Mouse (Mus musculus) splenic B cell, adult 2 months (primary cell): ENCODE data around the gene Acsbg2.
A peak's percentile ranks its signal among the peaks of the same experiment; 100 is the strongest.

Source experiments
- DNase-seq: peaks from one replicate; pipeline ENCODE4 v3.0.0-alpha.2; 2011; ENCODE audit warnings: low read depth, low spot score
- H3K27me3 ChIP-seq: 2 replicates; pipeline ENCODE4 v1.6.1; 2012; ENCODE audit warnings: mild to moderate bottlenecking, low read length, moderate library complexity, mixed read lengths; ENCODE audit not compliant: control insufficient read depth, poor library complexity, insufficient read depth, severe bottlenecking
- H3K36me3 ChIP-seq: 2 replicates; pipeline ENCODE4 v1.6.1; 2012; ENCODE audit warnings: mild to moderate bottlenecking, low read length, moderate library complexity, mixed read lengths; ENCODE audit not compliant: control insufficient read depth, poor library complexity, insufficient read depth, severe bottlenecking

The Acsbg2 gene

DNA sequence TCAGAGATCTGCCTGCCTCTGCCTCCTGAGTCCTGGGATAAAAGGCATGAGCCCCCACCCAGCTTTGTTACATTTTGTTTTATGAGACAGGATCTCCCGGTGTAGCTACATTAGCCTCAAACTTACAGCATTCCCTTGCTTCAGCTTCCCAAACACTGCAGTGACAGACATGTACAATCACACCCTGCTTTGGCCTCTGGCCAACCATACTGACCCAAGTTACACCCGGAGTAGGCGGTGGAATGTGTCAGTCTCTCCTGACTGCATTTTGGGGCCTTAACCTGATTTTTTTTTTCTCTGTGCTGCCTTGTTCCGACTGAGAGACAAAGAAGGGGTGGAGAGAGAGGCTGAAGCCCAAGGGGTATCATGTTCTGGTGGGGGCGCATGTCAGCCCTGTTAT, 10.1 kb upstream of the Acsbg2 start:
- no peaks in the 10 kb centered on the region for H3K36me3 ChIP-seq
- H3K27me3 ChIP-seq = no peaks in the 10 kb centered on the region
- DNase-seq = no peak

DNA sequence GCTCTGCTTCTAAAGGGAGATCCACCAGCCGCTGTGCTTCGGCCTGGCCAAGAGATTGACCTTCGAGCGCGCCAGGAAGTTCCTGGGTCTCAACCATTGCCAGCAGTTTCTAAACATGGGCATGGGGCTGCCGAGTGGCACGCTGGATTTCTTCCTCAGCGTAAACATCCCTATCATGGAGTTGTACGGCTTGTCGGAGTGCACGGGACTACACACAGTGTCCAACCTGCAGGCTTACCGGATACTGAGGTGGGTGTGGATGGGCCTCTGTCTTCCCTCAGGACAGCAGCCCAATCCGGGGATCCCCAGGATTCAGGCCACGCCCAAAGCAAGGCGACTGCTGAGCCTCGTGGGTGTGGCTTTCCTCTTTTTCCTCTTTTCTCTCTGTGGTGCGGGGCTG, 9.4 kb upstream of the Acsbg2 start:
- DNase-seq = peak; percentile 8
- Histone ChIP-seq H3K36me3 (no peaks in the 10 kb centered on the region), H3K27me3 (no peaks in the 10 kb centered on the region)

DNA sequence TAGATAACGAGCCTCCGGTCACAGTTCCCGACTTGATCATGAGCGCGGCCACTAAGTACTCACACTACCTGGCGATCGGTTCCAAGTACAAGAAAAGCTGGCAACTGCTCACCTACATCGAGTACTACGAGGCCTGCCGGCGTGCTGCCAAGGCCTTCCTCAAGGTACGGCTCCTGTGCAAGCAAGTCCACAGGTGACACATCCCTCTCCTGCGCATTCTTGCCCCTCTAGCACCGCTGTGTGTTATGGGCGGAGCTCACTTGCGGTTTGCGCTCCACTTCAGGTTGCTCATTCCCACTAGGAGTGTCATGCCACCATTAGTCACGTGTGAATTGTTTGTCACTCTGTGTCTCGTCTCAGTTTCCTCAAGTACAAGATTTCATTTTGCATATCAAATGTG, 3.2 kb upstream of the Acsbg2 start:
- no peaks in the 10 kb centered on the region for H3K36me3 ChIP-seq
- DNase-seq = no peak
- no peaks in the 10 kb centered on the region for H3K27me3 ChIP-seq

DNA sequence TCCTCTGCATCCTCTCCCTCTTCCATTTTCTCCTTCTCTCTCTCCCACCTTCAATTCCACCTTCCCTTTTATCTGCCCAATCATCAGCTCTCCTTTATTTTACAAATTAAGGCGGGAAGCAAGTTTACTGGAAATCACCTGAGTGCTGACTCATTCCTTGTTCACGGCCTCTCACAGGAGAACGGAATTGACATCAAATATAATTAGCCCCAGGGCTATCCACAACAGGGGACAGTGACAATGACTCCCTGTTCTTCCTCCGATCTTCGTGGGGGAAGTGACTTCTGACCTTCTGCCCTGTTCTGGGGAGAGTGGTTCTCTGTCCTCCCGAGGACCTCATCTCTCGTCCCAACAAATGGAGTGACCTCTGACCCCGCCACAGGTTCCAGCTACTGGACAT, 2.7 kb upstream of the Acsbg2 start:
- Histone ChIP-seq H3K27me3 (no peaks in the 10 kb centered on the region), H3K36me3 (no peaks in the 10 kb centered on the region)
- DNase-seq = no peak

DNA sequence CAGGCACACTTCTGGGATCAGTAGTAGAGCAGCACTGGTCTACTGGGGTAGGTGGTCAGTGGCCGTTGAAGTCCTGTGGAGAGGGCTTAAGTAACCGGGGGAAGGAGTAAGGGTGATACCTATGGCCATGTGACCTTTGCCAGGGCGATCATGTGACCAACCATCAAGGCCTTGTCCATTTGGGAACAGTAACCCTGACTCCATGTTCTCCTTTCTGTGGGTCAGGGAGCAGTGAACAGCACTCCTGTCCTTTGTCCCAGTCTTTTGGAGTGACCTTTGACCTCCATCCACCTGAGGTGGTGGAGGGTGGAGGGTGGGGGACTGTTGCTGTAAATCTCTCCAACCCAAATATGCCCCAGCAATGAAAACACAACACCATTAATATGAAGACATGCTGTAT, 2.2 kb upstream of the Acsbg2 start:
- no peak for DNase-seq
- no peaks in the 10 kb centered on the region for H3K27me3 ChIP-seq

DNA sequence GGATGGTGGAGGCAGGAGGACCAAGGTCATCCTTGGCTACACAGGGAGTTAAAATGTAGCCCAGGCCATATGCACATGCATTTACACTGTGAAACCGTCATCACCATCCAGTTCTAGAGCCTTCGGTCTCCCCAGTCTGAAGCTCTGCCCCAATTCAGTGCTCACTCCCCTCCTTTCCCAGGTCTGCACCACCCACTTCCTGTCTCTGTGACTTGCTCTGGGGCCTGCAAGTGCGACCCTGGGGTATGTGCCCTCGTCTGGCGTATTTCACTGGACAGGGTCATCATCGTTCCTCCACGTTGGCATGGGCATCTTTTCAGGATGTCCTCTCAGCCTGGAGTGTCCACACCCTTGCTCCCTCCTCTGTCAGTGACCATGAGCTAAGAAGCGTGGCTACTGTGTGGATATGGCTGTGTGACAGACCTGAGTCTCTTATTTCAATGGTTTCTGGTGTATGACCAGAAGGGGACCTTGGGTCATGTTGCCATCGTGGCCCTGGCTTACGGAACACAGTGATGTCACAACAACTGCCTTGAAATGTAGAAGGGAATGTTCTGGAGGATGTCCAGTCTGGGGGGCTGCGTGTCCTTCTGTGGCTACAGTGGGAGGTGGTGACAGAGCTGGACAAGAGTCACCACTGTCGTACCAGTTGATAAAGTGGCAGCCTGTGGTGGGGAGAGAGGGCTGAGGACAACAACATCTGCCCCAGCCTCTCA, 847 bp upstream of the Acsbg2 start, which contains the start of gene 1700061G19Rik:
TSS of gene 1700061G19Rik (plus strand) at position 542 of the 716 bp plus-strand sequence.
- Histone ChIP-seq H3K36me3 (no peaks in the 10 kb centered on the region), H3K27me3 (no peaks in the 10 kb centered on the region)
- no peak for DNase-seq

More for the DNA sequence above, 2.2 kb upstream of the Acsbg2 start:
- no peaks in the 10 kb centered on the region for H3K36me3 ChIP-seq

DNA sequence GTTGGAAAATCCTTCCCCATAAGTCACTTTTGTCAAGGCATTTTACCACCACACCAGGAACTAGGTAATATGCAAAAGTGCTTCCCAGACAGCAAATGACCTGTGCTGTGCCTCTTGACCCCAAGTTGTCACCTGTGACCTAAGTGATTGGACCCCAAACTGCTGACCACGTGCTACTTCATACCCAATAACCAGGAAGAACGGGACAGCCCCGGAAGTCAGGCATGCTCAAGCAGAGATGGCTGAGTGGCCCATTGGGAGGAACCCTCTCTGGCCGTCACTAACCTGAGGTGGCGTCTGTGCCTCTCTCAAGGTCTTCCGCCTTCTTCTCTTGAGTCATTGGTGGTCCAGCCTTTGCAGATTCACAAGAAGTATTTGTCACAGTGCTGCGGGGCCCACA, 1.7 kb downstream of the Acsbg2 start:
- Histone ChIP-seq H3K27me3 (no peaks in the 10 kb centered on the region), H3K36me3 (no peaks in the 10 kb centered on the region)
- DNase-seq = no peak

DNA sequence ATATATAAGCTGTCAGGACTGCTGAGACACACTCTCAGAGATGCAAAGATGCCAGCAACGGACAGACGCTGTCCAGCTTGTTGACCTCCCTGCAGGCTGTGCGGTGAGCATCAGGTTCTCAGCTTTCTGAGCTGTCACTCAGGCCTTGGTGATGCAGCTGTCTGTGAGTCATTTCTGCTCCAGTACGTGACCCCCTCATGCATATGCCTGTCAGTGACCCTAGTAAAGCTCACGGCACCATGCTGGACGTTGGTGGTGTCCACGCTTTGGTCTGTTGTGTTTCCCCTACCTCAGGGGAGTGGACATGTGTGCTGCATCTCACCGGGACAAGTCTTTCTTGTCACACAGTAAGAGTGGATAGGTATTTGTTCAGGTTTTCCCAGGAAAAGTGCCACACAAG, 2.5 kb downstream of the Acsbg2 start:
- Histone ChIP-seq H3K36me3 (no peaks in the 10 kb centered on the region), H3K27me3 (no peaks in the 10 kb centered on the region)
- no peak for DNase-seq

DNA sequence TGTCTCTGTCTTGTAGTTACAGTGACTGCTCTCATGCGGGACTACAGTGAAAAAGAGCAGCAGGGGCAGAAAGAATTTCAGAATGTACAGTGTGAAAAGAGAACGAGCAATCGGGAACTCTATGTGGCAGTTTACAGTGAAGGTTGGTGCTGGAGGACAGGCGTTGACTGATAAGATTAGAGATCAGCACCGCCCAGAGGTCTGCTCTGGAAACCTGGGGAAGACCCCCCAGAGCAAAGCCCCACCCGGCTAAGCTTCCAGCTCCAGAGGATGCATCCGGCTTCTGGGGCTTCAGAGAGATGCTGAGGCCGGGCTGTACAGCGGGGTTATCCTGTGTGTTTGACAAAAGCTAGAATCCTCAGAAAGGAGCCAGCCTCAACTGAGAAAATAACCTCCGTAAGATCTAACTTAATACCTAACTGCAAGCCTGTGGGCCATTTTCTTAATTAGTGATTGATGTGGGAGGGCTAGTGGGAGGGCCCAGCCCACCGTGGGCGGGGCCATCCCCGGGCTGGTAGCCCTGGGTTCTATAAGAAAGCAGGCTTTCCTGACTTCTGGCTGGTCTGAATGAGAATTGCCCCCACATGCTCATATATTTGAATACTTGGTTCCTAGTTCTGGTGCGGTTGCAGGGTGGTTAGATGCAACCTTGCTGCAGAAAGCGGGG, 3.8 kb downstream of the Acsbg2 start:
- Histone ChIP-seq H3K27me3 (no peaks in the 10 kb centered on the region), H3K36me3 (no peaks in the 10 kb centered on the region)
- DNase-seq = no peak

DNA sequence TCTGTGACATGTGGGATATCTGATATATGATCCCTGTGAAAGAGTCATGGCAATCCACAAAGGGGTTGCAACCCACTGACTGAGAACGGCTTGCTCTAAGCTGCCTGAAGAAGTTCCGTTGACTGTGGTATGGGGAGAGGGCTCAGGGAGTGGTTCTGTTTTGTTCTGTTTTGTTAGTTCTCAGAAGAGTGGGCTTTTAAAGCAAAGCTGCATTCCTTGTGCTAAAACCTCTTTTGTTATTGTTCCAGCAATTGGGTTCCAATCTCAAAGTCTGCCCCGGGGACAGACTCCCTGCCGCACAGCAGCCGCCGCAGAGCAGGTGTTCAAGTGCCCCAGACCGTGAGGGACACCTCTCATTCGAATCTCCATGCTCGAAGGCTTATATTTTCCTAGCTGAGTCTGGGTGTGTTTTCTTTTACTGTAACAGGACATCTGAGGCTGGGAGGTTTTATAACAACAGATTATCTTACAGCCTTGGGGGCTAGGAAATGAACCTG, 4.7 kb downstream of the Acsbg2 start:
- DNase-seq = no peak
- no peaks in the 10 kb centered on the region for H3K36me3 ChIP-seq
- H3K27me3 ChIP-seq = no peaks in the 10 kb centered on the region

DNA sequence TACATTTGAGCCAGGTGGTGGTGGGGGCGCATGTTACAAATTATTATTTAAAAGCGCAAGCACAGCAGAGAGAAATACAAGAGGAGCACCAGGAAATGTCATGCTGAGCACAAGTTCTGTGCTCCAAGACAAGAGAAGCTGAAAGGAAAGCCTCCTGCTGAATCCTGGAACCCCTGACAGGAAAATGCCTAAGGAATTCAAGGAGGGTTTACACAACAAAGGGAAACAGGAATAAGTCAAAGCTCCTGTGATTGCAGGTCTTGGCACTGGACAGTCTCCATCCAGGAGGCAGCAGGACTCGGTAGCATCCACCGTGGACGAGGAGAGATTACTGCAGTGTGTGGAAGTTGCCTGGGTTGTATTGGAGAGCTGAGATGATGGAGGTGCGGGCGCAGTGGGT, 8.2 kb downstream of the Acsbg2 start:
- no peaks in the 10 kb centered on the region for H3K27me3 ChIP-seq
- no peak for DNase-seq

DNA sequence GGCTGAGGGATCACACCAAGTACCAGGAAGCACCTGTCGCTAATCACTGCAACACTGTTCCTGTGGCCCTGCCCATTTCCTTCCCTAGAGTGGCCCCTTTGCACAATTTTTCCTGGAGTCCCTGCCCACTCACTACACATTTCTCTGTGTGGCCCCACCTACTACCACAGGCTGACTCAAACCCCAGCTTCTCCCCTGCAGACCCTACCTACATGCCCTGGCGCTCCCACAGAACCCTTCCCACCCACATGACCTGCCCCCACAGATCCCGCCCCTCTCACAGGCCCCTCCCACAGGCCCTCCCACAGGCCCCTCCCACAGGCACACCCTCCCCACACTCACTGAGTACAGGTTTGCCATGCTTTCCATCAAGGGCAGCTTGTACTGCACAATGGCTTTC, 13.1 kb downstream of the Acsbg2 start:
- DNase-seq = peak; percentile 24
- no peaks in the 10 kb centered on the region for H3K36me3 ChIP-seq
- no peaks in the 10 kb centered on the region for H3K27me3 ChIP-seq

More for the DNA sequence above, 8.2 kb downstream of the Acsbg2 start:
- H3K36me3 ChIP-seq = no peaks in the 10 kb centered on the region

DNA sequence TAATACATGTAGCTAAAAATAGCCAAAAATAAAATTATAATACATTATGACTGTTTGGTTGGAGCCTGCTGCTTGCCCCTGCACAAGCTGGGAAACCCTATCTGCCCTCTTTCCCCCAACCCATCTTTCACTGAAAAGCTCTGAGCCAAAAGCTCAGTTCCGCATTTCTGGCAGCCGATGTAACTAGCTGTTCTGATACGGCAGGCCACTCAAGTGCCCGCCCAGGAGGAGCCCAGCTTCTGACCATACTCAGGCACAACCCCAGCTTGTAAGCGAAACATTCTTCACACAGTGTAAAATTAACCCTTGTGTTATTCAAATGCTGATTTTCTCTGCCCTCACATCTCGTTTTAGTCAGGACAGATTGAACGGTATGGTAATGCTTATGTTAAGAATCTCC, 15.3 kb downstream of the Acsbg2 start:
- peak; percentile 37 for DNase-seq
- no peaks in the 10 kb centered on the region for H3K36me3 ChIP-seq
- H3K27me3 ChIP-seq = no peaks in the 10 kb centered on the region

DNA sequence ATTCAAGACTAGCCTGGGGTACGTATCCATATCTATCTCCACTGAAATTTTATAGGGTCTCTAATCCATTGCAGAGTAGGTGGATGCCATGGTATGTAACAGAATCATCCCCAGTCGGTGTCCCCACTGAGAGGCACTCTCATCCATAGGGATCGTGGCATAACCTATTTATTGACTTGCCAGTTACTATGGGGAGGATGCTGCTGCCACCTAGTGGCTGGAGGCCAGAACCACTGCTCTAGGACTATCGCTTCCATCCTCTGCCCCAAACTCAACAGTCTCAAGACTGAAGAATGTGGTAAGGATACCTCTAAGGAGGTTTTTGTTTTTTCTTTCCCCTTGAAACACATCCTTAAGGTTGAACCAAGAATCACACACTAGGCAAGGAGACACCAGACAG, 16.0 kb downstream of the Acsbg2 start:
- Histone ChIP-seq H3K36me3 (no peaks in the 10 kb centered on the region), H3K27me3 (no peaks in the 10 kb centered on the region)
- DNase-seq = peak; percentile 84

DNA sequence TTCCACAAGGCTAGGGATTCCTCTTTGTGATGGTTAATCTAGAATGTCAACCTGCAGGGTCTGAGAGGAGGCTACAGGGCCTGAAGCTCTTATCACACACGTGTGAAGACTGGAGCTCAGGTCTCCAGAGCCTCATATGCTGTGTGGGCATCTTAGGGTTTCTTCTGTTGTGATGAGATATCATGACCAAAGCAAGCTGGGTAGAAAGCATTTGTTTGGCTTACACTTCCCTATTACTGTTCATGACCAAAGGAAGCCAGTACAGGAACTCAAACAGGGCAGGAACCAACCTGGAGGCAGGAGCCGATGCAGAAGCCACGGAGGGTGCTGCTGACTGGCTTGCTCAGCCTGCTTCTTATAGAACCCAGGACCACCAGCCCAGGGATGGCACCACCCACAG, 18.8 kb downstream of the Acsbg2 start:
- DNase-seq = no peak
- Histone ChIP-seq H3K36me3 (no peaks in the 10 kb centered on the region), H3K27me3 (no peaks in the 10 kb centered on the region)
